In the genomic region with DNA sequence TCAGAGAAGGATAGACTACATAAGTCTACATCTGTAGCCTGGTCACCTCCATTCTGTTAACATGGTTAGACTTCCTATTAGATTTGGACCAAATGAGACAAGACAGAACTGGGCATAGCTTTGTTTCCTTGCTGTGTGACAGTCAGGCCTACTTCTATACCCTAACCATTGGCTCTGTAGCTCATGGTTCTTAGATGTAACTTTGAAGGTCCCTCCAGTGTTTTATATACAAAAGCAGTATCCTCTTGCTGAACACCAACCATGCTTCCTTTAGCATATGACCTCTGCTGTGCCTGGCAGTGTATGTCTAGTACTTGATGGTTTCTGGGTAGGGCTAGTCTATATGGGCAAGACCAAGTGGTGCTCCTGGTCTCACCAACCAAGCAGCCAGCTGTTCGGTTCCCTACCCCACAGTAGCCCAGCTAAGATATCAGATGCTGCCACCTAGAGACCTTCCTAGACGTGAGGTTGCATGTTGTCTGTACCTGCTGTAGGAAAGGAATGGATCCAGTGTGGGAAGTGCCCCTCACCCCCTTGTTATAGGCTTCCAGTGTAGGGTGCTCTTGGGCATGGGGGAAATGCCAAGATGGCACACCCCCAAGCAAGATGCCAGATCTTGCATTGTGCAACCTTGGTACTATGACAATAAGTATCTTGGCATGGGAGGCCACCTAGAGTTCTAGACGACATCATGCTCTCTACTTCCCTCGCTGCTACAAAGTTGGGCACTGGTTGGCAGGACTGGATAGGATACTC, we compare ENCODE assay signal across 8 mouse cellular contexts. TPM values are rescaled to one million over a fixed set of nuclear protein-coding genes. Genes with fewer than 3 reads are reported as not detected.
DNase-seq lines count a peak whose midpoint lies in the region; ATAC-seq and TF ChIP-seq lines count a peak whose summit lies in the region.

No protein-coding gene starts in this region.

- H3K9me3 ChIP-seq in kidney, embryonic 15.5 days (replicated peaks): no peaks in the 10 kb centered on the region
- H3K9me3 ChIP-seq in embryonic facial prominence, embryonic 15.5 days (replicated peaks): no peaks in the 10 kb centered on the region
- no peaks in the 10 kb centered on the region for H3K9me3 ChIP-seq in intestine, postnatal 0 days (ENCODE audit: control insufficient read depth)
- H3K9me3 ChIP-seq in midbrain, embryonic 16.5 days (replicated peaks; ENCODE audit: control insufficient read depth, low read length, poor library complexity, severe bottlenecking): no peaks in the 10 kb centered on the region

- ATAC-seq in kidney, embryonic 15.5 days (replicated peaks; ENCODE audit: low FRiP score): no peak
- ATAC-seq in embryonic facial prominence, embryonic 15.5 days (ENCODE audit: insufficient number of reproducible peaks, low FRiP score, low TSS enrichment, low read depth): no peak
- ATAC-seq in intestine, postnatal 0 days: no peak
- ATAC-seq in midbrain, embryonic 16.5 days: no peak

- H3K27ac ChIP-seq in kidney, embryonic 15.5 days: peak overlapping the region; percentile 89
- peak overlapping the region; percentile 85 for H3K27ac ChIP-seq in embryonic facial prominence, embryonic 15.5 days (replicated peaks)
- H3K27ac ChIP-seq in intestine, postnatal 0 days (ENCODE audit: low read depth, low read length): peak overlapping the region; percentile 94
- no peak overlapping the region for H3K27ac ChIP-seq in midbrain, embryonic 16.5 days (ENCODE audit: low read length)

- peaks cover 64% of the 10 kb centered on the region for H3K4me1 ChIP-seq in kidney, embryonic 15.5 days
- H3K4me1 ChIP-seq in embryonic facial prominence, embryonic 15.5 days: peaks cover 44% of the 10 kb centered on the region
- H3K4me1 ChIP-seq in intestine, postnatal 0 days (replicated peaks; ENCODE audit: control insufficient read depth, insufficient read depth, low read length): peaks cover 25% of the 10 kb centered on the region
- peaks cover 34% of the 10 kb centered on the region for H3K4me1 ChIP-seq in midbrain, embryonic 16.5 days (ENCODE audit: control insufficient read depth, insufficient read depth, low read length)

- H3K27me3 ChIP-seq in kidney, embryonic 15.5 days: no peaks in the 10 kb centered on the region
- no peaks in the 10 kb centered on the region for H3K27me3 ChIP-seq in embryonic facial prominence, embryonic 15.5 days
- no peaks in the 10 kb centered on the region for H3K27me3 ChIP-seq in intestine, postnatal 0 days (replicated peaks; ENCODE audit: control insufficient read depth, insufficient read depth, low read length)
- H3K27me3 ChIP-seq in midbrain, embryonic 16.5 days (ENCODE audit: control insufficient read depth, insufficient read depth, low read depth, low read length): no peaks in the 10 kb centered on the region

- peaks cover 57% of the 10 kb centered on the region for H3K36me3 ChIP-seq in kidney, embryonic 15.5 days
- peaks cover 34% of the 10 kb centered on the region for H3K36me3 ChIP-seq in embryonic facial prominence, embryonic 15.5 days
- H3K36me3 ChIP-seq in intestine, postnatal 0 days (ENCODE audit: control insufficient read depth, insufficient read depth): peaks cover 41% of the 10 kb centered on the region
- H3K36me3 ChIP-seq in midbrain, embryonic 16.5 days (ENCODE audit: control insufficient read depth, insufficient read depth, low read length): peaks cover 13% of the 10 kb centered on the region

- peak overlapping the region; percentile 78 for H3K4me2 ChIP-seq in kidney, embryonic 15.5 days
- peak overlapping the region; percentile 96 for H3K4me2 ChIP-seq in embryonic facial prominence, embryonic 15.5 days (replicated peaks)
- H3K4me2 ChIP-seq in intestine, postnatal 0 days (replicated peaks; ENCODE audit: low read depth): peak overlapping the region; percentile 97; the same call in 1 of the 2 replicates
- peak overlapping the region; percentile 96 for H3K4me2 ChIP-seq in midbrain, embryonic 16.5 days (ENCODE audit: low read length)

- peak overlapping the region; percentile 75; the same call in 1 of the 2 replicates for H3K9ac ChIP-seq in kidney, embryonic 15.5 days
- no peak overlapping the region for H3K9ac ChIP-seq in embryonic facial prominence, embryonic 15.5 days
- no peak overlapping the region for H3K9ac ChIP-seq in intestine, postnatal 0 days (ENCODE audit: low read depth, low read length)
- H3K9ac ChIP-seq in midbrain, embryonic 16.5 days (ENCODE audit: low read depth, low read length): no peak overlapping the region

- peak; percentile 34 for TF ChIP-seq CTCF in intestine, postnatal 0 days (IDR thresholded peaks at IDR 0.05; ENCODE audit: low read depth)

- WGBS in kidney, embryonic 15.5 days: 46% methylated on average over 4 of the region's 4 CpGs
- WGBS in embryonic facial prominence, embryonic 15.5 days: 36% methylated on average over 4 of the region's 4 CpGs
- WGBS in intestine, postnatal 0 days: 39% methylated on average over 4 of the region's 4 CpGs
- 43% methylated on average over 4 of the region's 4 CpGs for WGBS in midbrain, embryonic 16.5 days

- no peak for DNase-seq in kidney, adult 9 months
- no peak for DNase-seq in gastrocnemius, adult 8-10 months (ENCODE audit: low spot score in 2 of 2)
- DNase-seq in layer of hippocampus, adult 11-12 months (ENCODE audit: low spot score): no peak
- DNase-seq in layer of hippocampus, adult 8-10 months (ENCODE audit: low spot score in 2 of 2): no peak

- H3K4me3 ChIP-seq in kidney, embryonic 15.5 days (replicated peaks): peak overlapping the region; percentile 82; the same call in 1 of the 2 replicates
- H3K4me3 ChIP-seq in embryonic facial prominence, embryonic 15.5 days (replicated peaks): no peak overlapping the region; the same call in 1 of the 2 replicates
- no peak overlapping the region for H3K4me3 ChIP-seq in intestine, postnatal 0 days (ENCODE audit: low read depth, low read length)
- H3K4me3 ChIP-seq in midbrain, embryonic 16.5 days (ENCODE audit: low read depth, low read length): no peak overlapping the region

RNA-seq across cellular contexts. Expression of gene Slc25a10, which starts 1.2 kb away (rescaled TPM):
- polyA plus RNA-seq in kidney, embryonic 15.5 days (2015; fragmentation: Nextera tagmentation; extraction: Ambion mirVana): 84.6 and 91.9 TPM in 2 replicates
- 47.3 and 53.6 TPM in 2 replicates for polyA plus RNA-seq in embryonic facial prominence, embryonic 15.5 days (2015; fragmentation: Nextera tagmentation; extraction: Ambion mirVana)
- polyA plus RNA-seq in intestine, postnatal 0 days (2015; fragmentation: Nextera tagmentation; extraction: Ambion mirVana): 139 and 143 TPM in 2 replicates
- polyA plus RNA-seq in midbrain, embryonic 16.5 days (2015; fragmentation: Nextera tagmentation; extraction: Ambion mirVana): 23.1 and 24.8 TPM in 2 replicates
- total RNA-seq in gastrocnemius, adult 8-10 months (2022): 1 to 10 TPM; 1.9 to 5.0 (median 3.1) TPM
- total RNA-seq in layer of hippocampus, adult 8-10 months (2022): 10 to 100 TPM; 22.9 to 28.6 (median 25.0) TPM

RNA-seq across cellular contexts. Expression of gene Mrpl12, which starts 6.1 kb away (rescaled TPM):
- polyA plus RNA-seq in kidney, embryonic 15.5 days (2015; fragmentation: Nextera tagmentation; extraction: Ambion mirVana): 166 and 172 TPM in 2 replicates
- 118 and 126 TPM in 2 replicates for polyA plus RNA-seq in embryonic facial prominence, embryonic 15.5 days (2015; fragmentation: Nextera tagmentation; extraction: Ambion mirVana)
- 204 and 208 TPM in 2 replicates for polyA plus RNA-seq in intestine, postnatal 0 days (2015; fragmentation: Nextera tagmentation; extraction: Ambion mirVana)
- 118 and 130 TPM in 2 replicates for polyA plus RNA-seq in midbrain, embryonic 16.5 days (2015; fragmentation: Nextera tagmentation; extraction: Ambion mirVana)
- total RNA-seq in gastrocnemius, adult 8-10 months (2022): 100 to 1,000 TPM; 121 to 138 (median 132) TPM
- total RNA-seq in layer of hippocampus, adult 8-10 months (2022): 10 to 100 TPM; 63.7 to 66.0 (median 64.4) TPM

RNA-seq across cellular contexts. Expression of gene Arl16, which starts 23.1 kb away (rescaled TPM):
- 42.7 and 53.3 TPM in 2 replicates for polyA plus RNA-seq in kidney, embryonic 15.5 days (2015; fragmentation: Nextera tagmentation; extraction: Ambion mirVana)
- polyA plus RNA-seq in embryonic facial prominence, embryonic 15.5 days (2015; fragmentation: Nextera tagmentation; extraction: Ambion mirVana): 57.1 and 57.8 TPM in 2 replicates
- polyA plus RNA-seq in intestine, postnatal 0 days (2015; fragmentation: Nextera tagmentation; extraction: Ambion mirVana): 22.8 and 23.3 TPM in 2 replicates
- polyA plus RNA-seq in midbrain, embryonic 16.5 days (2015; fragmentation: Nextera tagmentation; extraction: Ambion mirVana): 51.5 and 58.7 TPM in 2 replicates
- total RNA-seq in gastrocnemius, adult 8-10 months (2022): 1 to 10 TPM; 4.7 to 7.5 (median 6.2) TPM
- total RNA-seq in layer of hippocampus, adult 8-10 months (2022): 10 to 100 TPM; 46.9 to 50.6 (median 50.3) TPM

RNA-seq across cellular contexts. Expression of gene Ccdc137, which starts 32.6 kb away (rescaled TPM):
- 40.5 and 41.9 TPM in 2 replicates for polyA plus RNA-seq in kidney, embryonic 15.5 days (2015; fragmentation: Nextera tagmentation; extraction: Ambion mirVana)
- 32.4 and 38.5 TPM in 2 replicates for polyA plus RNA-seq in embryonic facial prominence, embryonic 15.5 days (2015; fragmentation: Nextera tagmentation; extraction: Ambion mirVana)
- 14.1 and 16.0 TPM in 2 replicates for polyA plus RNA-seq in intestine, postnatal 0 days (2015; fragmentation: Nextera tagmentation; extraction: Ambion mirVana)
- 25.4 and 28.2 TPM in 2 replicates for polyA plus RNA-seq in midbrain, embryonic 16.5 days (2015; fragmentation: Nextera tagmentation; extraction: Ambion mirVana)
- total RNA-seq in gastrocnemius, adult 8-10 months (2022): 1 to 10 TPM; 4.5 to 6.0 (median 5.1) TPM
- 10 to 100 TPM; 24.7 to 37.0 (median 27.4) TPM for total RNA-seq in layer of hippocampus, adult 8-10 months (2022)

RNA-seq across cellular contexts. Expression of gene Oxld1, which starts 32.6 kb away (rescaled TPM):
- polyA plus RNA-seq in kidney, embryonic 15.5 days (2015; fragmentation: Nextera tagmentation; extraction: Ambion mirVana): 13.1 and 13.8 TPM in 2 replicates
- polyA plus RNA-seq in embryonic facial prominence, embryonic 15.5 days (2015; fragmentation: Nextera tagmentation; extraction: Ambion mirVana): 14.0 and 15.5 TPM in 2 replicates
- 15.5 and 17.6 TPM in 2 replicates for polyA plus RNA-seq in intestine, postnatal 0 days (2015; fragmentation: Nextera tagmentation; extraction: Ambion mirVana)
- polyA plus RNA-seq in midbrain, embryonic 16.5 days (2015; fragmentation: Nextera tagmentation; extraction: Ambion mirVana): 10.9 and 11.7 TPM in 2 replicates
- 10 to 100 TPM; 20.4 to 26.4 (median 22.2) TPM for total RNA-seq in gastrocnemius, adult 8-10 months (2022)
- 10 to 100 TPM; 15.7 to 19.0 (median 17.2) TPM for total RNA-seq in layer of hippocampus, adult 8-10 months (2022)
